Mouse (Mus musculus) limb, embryonic 12.5 days (tissue): ENCODE measurements around the gene Grin2c. TPM values are rescaled to one million over a fixed set of nuclear protein-coding genes. Genes with fewer than 3 reads are reported as not detected.

ENCODE experiments used
- microRNA-seq: library from miRNA; unstranded; fragments of <30 nt; microRNA quantifications from one replicate; pipeline ENCODE4, GENCODE M21; 2017
- polyA plus RNA-seq: library from polyadenylated mRNA; unstranded; fragments of >200 nt; fragmentation: Nextera tagmentation; extraction: Ambion mirVana; gene quantifications from 2 replicates; pipeline ENCODE4 v1.2.1, GENCODE M21; 2016

Gene Grin2c
- polyA plus RNA-seq, 1 experiment from 2014 or later, result 0.21 TPM

Small RNA genes lying within 50 kb of the gene (microRNA-seq; reads per million reads assigned to microRNA genes)
- not detected for gene Gm25837

Other genes starting within 250 kb of the Grin2c start
- not detected in 2 replicates for gene Cd300ld4, start 240.2 kb downstream of the Grin2c start, polyA plus RNA-seq
- not detected in 2 replicates for gene Cd300ld5, start 229.5 kb downstream of the Grin2c start, polyA plus RNA-seq
- gene Cd300ld3, start 218.8 kb downstream of the Grin2c start, polyA plus RNA-seq, result not detected in 2 replicates
- not detected in 2 replicates for gene Cd300e, start 205.1 kb downstream of the Grin2c start, polyA plus RNA-seq
- gene Rab37, start 175.8 kb downstream of the Grin2c start, polyA plus RNA-seq, result 1.4 and 1.8 TPM in 2 replicates
- gene Cd300lf, start 133.3 kb downstream of the Grin2c start, polyA plus RNA-seq, result 0.26 TPM in 2 replicates
- gene Slc9a3r1, start 103.9 kb downstream of the Grin2c start, polyA plus RNA-seq, result 23.9 and 25.0 TPM in 2 replicates
- 5.8 and 8.2 TPM in 2 replicates for gene Tmem104, start 79.8 kb downstream of the Grin2c start, polyA plus RNA-seq
- gene Nat9, start 79.4 kb downstream of the Grin2c start, polyA plus RNA-seq, result 17.8 and 23.6 TPM in 2 replicates
- gene Fdxr, start 9.8 kb upstream of the Grin2c start, polyA plus RNA-seq, result 13.2 and 16.1 TPM in 2 replicates
- 0.10 and 0.15 TPM in 2 replicates for gene Fads6, start 30.4 kb upstream of the Grin2c start, polyA plus RNA-seq
- gene Otop2, start 39.9 kb upstream of the Grin2c start, polyA plus RNA-seq, result 0.56 TPM in 1 of 2 replicates, not detected in the other
- gene Ush1g, start 54.8 kb upstream of the Grin2c start, polyA plus RNA-seq, result not detected in 2 replicates
- not detected in 2 replicates for gene Otop3, start 67.5 kb upstream of the Grin2c start, polyA plus RNA-seq
- gene Hid1, start 100.5 kb upstream of the Grin2c start, polyA plus RNA-seq, result 2.2 and 2.5 TPM in 2 replicates
- 19.7 and 19.9 TPM in 2 replicates for gene Cdr2l, start 114.7 kb upstream of the Grin2c start, polyA plus RNA-seq
- gene Mrpl58, start 136.5 kb upstream of the Grin2c start, polyA plus RNA-seq, result 175 and 182 TPM in 2 replicates
- gene Atp5h, start 152.7 kb upstream of the Grin2c start, polyA plus RNA-seq, result 960 and 975 TPM in 2 replicates
- 25.3 and 26.5 TPM in 2 replicates for gene Kctd2, start 152.9 kb upstream of the Grin2c start, polyA plus RNA-seq
- 0.10 TPM in 1 of 2 replicates, not detected in the other for gene Trim80, start 173.3 kb upstream of the Grin2c start, polyA plus RNA-seq
- 0.15 TPM in 1 of 2 replicates, not detected in the other for gene Slc16a5, start 195.2 kb upstream of the Grin2c start, polyA plus RNA-seq
- 7.5 and 9.6 TPM in 2 replicates for gene Armc7, start 208.4 kb upstream of the Grin2c start, polyA plus RNA-seq
- 66.2 and 78.2 TPM in 2 replicates for gene Nt5c, start 224.6 kb upstream of the Grin2c start, polyA plus RNA-seq
- 512 and 557 TPM in 2 replicates for gene Jpt1, start 247.1 kb upstream of the Grin2c start, polyA plus RNA-seq